Mouse (Mus musculus) embryonic fibroblast, embryonic 13.5 days (primary cell): Measurements from ENCODE around the gene Hk2.

ENCODE experiments used
- CTCF ChIP-seq: IDR thresholded peaks from 2 replicates; pipeline ENCODE4 v1.5.1; 2011; ENCODE audit warnings: mild to moderate bottlenecking, control low read depth, low read length, moderate library complexity, borderline replicate concordance; ENCODE audit not compliant: insufficient read depth
- POLR2A ChIP-seq: IDR thresholded peaks from 2 replicates; pipeline ENCODE4 v1.6.1; 2011; ENCODE audit warnings: low read depth, mild to moderate bottlenecking, control low read depth, low read length, moderate library complexity

GRCm38 (mm10) chr6:82806503-82806902, 32.2 kb upstream of the Hk2 start:
- TF ChIP-seq CTCF (no peak), POLR2A (no peak)
